Mouse (Mus musculus): ENCODE data around the gene Fbxo44. TPM values are rescaled to one million over a fixed set of nuclear protein-coding genes. Genes with fewer than 3 reads are reported as not detected.
A peak's percentile ranks its signal among the peaks of the same experiment; 100 is the strongest.
"Not testable (repeated sequence)": the region's sequence is repeated elsewhere in the genome, so short reads cannot be mapped to it uniquely, and the experiment has no call there.

Gene Fbxo44
- total RNA-seq (2015; ENCODE audit: low replicate concordance) (not detected in 2 replicates), total RNA-seq (2017; ENCODE audit: low replicate concordance) (0.43 TPM in 1 of 2 replicates, not detected in the other)

DNA sequence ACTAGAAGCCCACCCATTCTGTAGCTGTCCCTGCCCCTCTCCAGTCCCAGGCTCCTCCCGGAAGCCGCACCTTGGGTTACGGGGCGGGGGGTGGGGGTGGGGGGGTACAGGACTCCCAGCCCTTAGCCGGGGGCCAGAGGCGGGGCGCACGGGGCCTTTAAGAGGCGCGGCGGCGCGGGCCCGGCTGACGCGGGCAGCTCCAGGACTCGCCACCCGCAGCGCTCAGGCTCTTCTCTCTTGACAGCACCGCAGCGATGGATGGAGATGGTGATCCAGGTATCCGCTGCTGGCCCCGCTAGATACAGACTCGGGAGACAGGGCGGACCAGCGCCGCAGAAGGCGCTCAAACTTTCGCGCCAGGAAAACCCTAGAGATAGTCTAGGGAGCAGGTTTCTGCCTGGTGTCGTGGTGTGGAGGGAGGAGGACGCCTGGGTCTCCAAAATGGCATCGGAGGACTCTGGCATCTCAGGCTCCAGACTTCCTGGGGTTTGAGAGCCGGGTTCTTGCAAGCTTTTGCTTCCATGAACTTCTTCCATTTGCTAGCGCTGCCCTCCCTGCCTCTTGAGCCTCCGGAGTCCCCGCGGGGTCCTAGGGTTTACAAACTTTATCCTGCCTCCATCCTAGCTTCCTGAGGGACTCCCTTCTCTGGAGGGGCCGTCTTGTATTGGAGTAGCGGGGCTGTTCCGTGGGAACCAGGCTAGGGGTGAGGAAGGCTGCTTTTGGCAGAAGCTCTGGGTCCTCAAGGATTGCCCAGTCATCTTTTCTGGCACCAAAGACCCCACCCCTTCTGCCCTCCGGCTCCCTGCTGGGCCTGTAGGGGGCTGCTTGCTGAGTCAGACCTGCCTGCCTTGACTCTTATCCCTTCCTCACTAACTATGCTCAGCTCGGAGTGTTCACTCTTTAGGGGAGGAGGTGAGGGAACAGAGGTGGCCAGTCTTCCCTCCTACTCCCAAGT, at the start of gene Fbxo44, which contains the start of gene Fbxo2:
Gene Fbxo44 (minus strand): TSS at position 47 of the 955 bp plus-strand sequence.
Gene Fbxo2 (plus strand): TSS at position 186 of the 955 bp plus-strand sequence.
- no peak for ATAC-seq (replicated peaks; ENCODE audit: low FRiP score, poor library complexity, severe bottlenecking)

DNA sequence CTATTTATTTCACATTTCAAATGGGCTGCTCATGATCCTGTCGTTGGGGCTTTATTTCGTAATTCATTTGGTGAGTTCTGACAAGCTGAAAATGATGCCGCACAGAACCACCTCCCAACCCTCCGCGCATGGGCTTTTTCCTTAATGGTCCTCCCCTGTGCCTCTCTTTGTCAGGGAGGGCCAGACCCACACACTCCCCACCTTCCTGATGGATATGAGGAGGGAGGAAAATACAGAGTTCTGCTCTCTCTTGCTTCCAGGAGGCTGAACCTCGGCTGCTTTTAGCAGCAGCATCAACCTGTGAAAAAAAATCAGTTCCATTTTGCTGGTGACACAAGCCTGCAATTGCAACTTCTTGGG, 44.6 kb upstream of the Fbxo44 start:
- no peak for ATAC-seq (replicated peaks; ENCODE audit: low FRiP score, poor library complexity, severe bottlenecking)

DNA sequence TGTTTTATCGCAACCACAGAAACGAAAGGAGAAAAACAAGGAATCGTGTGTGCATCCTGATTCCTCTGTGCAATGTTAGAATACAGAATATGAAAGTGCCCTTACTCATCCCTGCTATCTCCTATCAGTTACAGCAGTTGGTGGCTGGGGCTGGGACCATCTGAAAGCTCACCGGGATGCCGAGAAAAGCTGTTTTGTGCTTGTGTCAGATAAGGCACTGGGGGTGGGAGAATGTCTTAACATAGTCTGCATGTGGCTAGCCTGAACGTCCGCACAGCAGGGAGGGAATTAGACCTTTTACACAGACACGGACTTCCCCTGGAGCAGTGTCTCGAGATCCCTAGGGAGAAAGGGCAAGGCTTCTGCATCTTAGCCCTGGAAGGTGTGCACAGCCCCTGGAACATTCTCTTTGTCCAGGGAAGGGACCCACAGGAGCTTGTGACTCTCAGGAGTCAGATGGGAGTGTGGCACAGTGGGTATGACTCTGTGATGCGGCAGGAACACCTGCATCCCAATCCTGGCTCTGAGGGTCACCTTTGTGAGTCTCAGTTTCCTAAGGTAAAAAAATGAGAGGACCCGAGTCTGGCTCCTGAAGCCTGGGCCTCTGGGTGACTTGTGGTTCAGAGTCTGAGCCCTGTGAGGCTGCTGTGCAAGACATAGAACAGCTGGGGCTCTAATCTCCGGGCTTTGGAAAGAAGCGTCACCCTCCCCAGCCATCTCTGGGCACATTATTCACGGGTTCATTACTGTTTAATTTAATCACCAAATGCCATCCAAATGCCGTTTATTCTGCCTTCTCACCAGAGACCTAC, 44.0 kb upstream of the Fbxo44 start:
- ATAC-seq (replicated peaks; ENCODE audit: low FRiP score, poor library complexity, severe bottlenecking): peak; percentile 94

DNA sequence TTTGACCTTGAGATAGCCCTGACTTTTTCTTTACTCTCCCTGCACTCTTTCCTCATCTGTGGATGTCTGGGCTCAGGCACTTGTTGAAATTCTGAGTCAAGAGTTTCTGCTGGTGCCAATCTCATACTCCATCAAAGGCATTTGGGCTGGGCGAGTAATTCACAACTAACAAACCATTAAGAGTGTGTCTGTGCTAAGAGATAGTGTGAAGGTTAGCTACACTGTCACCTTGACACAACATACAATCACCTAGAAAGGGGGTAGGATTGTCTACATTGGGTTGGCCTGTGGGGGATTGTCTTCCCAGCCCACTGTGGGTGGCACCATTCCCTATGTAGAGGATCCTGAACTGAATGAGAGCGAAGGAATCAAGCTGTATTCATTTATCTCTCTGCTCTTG, 43.3 kb upstream of the Fbxo44 start:
- ATAC-seq (replicated peaks; ENCODE audit: low FRiP score, poor library complexity, severe bottlenecking): peak; percentile 54

DNA sequence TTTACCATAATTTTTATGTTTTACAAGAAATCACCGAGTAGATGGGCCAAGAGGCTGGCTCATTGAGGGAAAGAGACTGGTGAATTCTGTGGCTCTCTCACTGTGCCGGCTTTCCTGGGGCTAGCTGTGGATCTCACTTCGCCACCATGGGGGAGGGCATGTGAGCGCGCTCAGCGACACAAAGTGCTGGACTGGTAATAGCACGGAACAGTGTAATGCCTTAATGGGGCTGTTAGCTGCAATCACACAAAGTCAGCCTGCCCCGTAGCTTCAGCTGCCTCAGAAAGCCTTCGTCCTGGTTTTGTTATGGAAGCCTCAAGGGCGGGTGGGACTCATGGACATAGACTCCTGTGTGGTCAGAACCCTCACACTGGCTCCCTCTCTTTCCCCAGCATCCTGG, 38.4 kb upstream of the Fbxo44 start:
- ATAC-seq (replicated peaks; ENCODE audit: low FRiP score, poor library complexity, severe bottlenecking): no peak

DNA sequence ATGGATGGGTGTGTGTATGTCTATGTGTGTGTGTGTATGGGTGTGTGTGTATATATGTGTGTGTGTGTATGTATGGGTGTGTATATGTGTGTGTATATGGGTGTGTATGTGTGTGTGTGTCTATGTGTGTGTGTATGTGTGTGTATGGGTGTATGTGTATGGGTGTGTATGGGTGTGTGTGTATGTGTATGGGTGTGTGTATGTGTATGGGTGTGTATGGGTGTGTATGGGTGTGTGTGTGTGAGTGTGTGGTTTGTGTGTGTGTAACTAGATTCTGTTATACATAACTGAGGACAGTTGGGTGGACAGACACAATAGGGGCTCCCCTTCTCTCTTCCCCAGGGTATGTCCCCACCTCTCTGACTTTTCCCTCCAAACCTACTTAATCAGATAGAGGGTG, 34.1 kb upstream of the Fbxo44 start:
- peak; percentile 39; the same call in 1 of the 2 replicates for ATAC-seq (replicated peaks; ENCODE audit: low FRiP score, poor library complexity, severe bottlenecking)

DNA sequence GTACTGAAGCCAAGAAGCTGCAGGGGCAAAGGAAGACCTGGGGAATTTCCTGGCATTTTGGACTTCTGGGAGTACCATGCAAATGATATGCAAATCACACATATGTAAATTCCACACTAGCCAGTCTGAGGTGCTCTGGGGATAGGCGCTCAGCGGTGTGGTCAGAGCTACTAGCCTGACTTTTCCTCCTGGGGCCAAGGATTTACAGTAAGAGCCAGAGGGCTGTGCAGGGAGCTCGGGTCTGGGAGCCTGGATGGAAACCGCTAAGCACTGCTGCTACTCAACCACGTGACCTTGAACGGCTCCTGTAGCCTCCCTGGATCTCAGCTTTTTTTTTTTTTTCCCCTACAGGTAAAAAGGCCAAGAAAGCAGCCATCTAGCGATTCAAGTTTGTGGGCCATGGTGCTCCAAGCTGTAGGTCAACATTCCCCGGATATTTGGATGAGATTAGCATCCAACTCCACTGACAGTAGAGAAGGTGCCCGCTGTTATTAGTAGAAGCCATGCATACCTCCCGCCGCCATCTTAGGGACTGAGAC, 32.5 kb upstream of the Fbxo44 start:
- ATAC-seq (replicated peaks; ENCODE audit: low FRiP score, poor library complexity, severe bottlenecking): no peak

DNA sequence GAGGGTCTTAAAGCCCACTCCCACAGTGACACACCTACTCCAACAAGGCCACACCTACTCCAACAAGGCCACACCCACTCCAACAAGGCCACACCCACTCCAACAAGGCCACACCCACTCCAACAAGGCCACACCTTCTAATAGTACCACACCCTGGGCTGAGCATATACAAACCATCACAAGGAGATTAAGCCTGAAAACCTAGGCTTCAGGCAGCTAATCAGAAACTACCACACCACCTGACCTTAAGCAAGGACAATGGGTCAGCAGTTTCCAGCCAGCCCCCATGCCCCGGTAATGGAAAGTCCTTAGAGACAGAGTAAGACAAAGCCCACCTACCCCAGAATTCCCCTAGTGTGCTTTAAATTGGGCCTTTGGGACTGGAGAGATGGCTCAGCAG, 28.5 kb upstream of the Fbxo44 start:
- not testable (repeated sequence) for ATAC-seq (replicated peaks; ENCODE audit: low FRiP score, poor library complexity, severe bottlenecking)

DNA sequence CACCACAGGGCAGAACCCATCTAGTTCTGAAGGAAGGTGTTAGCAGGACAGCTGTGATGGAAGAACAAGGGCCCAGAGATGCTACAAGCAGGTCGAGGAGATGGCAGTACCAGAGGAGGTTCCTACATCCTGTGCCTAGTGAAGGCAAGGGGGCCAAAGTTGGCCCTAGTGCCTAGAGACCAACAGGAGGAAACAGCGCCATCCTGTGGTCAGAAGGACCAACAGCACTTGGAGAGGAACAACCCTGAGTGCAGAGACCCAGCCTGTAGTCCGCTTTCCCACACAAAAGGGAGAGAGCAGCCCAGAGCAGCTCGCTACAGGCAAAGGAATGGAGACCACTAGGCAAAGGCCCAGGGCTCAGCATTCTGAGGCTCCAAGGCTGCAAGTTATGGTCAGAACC, 25.5 kb upstream of the Fbxo44 start:
- no peak for ATAC-seq (replicated peaks; ENCODE audit: low FRiP score, poor library complexity, severe bottlenecking)

DNA sequence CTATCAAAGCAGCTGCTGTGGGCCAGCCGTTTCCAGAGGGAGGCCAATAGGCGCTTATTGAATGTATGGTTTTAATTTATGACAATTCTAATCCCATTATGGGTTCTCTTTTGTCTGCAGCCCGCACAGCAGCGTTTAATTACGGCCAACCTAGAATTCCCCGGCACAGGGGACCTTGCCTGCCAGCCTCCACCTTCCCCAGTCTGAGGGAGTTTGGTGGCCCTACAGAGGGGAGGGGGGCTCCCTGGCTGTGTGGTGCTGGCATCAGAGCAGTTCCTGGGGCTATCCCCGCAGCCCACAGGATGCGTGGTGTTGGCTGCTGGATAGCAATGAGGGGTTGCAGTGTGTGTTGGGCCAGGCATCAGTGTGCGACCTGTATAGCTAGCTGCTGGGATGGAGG, 24.3 kb upstream of the Fbxo44 start:
- no peak; the same call in 1 of the 2 replicates for ATAC-seq (replicated peaks; ENCODE audit: low FRiP score, poor library complexity, severe bottlenecking)

DNA sequence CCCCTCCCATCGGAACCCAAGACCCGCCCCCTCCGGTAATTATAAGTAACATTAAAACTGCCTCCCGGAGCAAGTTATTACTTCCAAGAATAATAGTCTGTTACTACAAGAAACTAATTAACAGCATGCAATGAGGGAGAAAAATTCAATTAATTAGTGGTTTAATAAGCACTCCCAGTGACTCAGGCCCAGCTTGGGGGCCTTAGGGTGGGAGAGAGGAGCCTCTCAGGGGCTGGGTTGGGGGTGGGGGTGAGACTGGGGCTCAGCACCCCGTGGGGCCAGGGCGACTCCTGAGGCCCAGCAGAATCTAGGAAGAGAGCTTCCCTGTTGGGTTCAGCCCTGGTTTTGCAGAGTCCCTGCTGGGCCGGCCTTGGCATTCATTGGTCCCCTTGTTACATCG, 22.1 kb upstream of the Fbxo44 start:
- ATAC-seq (replicated peaks; ENCODE audit: low FRiP score, poor library complexity, severe bottlenecking): no peak

DNA sequence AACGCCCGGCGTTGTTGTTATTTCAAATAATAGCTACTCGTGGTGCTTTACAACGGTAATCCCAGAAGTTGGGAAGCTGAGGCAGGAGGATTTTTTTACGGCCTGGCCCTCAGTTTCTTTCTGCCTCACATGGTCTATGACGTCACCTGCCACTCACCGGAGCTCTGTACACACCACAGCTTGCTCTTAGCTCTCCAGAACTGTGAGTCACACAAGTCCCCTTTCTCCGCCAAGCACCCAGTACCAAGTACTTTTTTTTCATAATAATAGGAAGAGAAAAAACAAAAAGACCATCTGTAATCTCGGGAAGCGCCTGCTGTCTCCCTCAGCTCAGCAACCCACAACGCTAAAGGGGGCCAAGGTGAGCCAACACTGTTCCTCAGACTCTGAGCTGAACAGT, 21.2 kb upstream of the Fbxo44 start:
- no peak for ATAC-seq (replicated peaks; ENCODE audit: low FRiP score, poor library complexity, severe bottlenecking)

DNA sequence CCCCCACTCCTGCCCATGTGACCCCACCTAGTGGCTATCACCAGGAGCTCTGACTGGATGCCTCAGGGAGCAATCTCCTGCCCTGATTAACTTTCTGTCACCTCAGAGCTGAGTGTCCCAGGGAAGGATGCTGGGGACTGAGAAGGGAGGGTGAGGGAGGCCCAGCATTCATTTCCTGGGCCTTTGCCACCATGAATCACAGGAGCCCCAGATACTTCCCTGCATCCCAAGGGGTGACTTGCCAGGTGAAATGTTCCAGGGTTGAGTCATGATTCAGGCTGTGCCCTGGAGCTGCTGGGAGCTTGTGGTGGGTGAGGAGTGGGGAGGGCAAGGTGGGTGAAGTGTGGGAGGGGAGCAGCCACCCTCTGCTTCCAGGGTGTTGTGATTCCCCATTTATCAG, 17.4 kb upstream of the Fbxo44 start:
- ATAC-seq (replicated peaks; ENCODE audit: low FRiP score, poor library complexity, severe bottlenecking): no peak

DNA sequence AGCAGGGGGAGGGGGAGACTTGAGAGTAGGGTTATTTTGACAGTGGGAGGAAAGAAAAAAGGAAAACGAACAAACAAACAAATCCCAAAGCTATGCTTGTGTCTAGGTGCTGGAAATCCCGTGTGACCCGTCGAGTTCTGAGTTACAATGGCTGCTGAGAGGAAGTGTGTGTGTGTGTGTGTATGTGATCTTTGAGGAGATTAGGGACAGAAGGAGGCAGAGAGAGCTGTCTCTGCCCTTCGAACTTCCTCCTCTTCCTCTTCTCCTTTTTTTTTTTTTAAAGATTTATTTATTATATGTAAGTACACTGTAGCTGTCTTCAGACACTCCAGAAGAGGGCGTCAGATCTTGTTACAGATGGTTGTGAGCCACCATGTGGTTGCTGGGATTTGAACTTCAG, 16.3 kb upstream of the Fbxo44 start:
- not testable (repeated sequence) for ATAC-seq (replicated peaks; ENCODE audit: low FRiP score, poor library complexity, severe bottlenecking)

DNA sequence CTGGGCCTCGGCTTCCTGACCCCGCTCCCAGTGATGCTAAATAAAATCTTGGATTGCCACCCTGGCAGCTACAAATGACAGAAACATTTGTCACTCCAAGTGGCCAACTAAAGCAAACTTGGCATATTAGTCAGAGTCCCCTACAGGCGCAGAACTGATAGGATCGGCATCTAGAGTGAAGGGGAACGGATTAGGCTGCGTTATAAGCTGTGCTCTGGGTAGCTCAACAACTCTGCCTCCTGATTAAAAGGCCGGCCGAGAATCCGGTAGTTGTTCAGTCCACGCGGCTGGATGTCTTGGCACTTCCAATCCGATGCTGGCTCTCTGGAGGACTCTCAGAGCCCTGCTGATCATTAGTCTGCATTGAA, 14.2 kb upstream of the Fbxo44 start:
- ATAC-seq (replicated peaks; ENCODE audit: low FRiP score, poor library complexity, severe bottlenecking): no peak

DNA sequence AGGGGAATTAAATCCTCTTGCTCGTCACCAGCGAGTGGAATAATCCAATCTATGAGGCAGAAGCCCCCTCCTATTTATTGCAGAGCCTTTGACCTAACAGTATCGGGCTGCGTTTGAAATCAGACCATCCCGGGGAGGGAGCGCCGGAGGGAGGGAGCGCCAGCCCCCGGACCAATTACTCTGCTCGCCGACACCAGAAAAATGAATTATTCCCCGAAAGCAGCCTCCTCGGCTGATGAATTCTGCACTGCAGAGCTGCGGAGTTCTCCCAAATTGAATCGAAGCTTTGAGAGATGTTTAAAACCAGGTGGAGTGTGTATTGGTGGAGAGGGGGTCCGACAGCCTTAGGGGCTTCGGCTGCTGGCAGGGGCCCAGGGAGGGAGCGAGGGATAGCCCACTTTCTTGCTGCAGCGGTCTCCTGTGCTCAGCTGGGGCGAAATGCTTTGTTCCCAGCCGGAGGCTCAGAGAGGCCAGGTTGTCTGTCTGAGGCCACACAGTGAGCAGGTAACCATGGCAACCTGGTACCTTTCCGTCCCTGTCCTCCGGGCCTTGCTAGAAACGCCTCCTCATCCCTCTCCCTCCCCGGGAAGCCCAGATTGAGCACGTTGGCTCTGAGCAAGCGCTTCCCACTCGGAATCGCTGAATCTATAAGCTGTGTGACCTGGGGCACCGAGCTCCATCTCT, 13.7 kb upstream of the Fbxo44 start:
- no peak for ATAC-seq (replicated peaks; ENCODE audit: low FRiP score, poor library complexity, severe bottlenecking)

DNA sequence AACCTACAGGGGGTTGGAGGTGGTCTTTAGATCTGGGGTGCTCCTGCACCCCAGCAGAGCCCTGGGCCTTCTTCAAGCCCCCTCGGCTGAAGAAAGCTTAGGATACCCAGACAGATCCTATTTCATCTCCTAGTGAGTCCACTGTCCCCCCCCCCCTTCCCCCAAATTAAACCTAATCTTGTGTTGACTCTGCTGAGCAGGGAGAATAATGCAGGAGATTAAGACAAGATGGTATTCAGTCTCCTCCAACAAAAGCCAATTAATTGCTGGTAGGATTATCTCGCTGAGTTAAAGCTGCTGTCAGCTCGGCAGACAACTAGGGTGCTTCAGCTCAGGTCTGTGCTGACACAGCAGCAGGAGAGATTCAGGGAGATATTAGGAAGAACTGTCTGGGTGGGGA, 11.0 kb upstream of the Fbxo44 start:
- no peak for ATAC-seq (replicated peaks; ENCODE audit: low FRiP score, poor library complexity, severe bottlenecking)

DNA sequence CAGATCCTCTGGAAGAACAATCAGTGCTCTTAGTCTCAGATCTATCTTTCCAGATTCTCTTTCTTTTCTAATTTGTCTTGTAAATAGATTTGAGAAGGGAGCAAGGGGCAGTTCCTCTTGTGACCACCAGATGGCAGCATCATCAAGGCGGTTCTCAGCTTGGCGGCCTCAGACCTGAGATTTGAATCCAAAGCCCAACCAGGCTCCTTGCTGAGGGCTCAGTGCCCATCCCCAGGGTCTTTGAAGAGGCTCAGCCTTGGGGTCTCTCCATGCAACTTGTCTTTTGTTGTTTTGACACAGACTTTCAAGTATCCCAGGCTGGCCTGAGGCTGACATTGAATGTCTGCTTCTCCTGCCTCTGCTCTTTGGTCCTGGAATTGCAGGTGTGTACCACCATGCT, 10.6 kb upstream of the Fbxo44 start:
- ATAC-seq (replicated peaks; ENCODE audit: low FRiP score, poor library complexity, severe bottlenecking): 0 out of 2 replicates have a peak, but pooled peaks have one; percentile 49

DNA sequence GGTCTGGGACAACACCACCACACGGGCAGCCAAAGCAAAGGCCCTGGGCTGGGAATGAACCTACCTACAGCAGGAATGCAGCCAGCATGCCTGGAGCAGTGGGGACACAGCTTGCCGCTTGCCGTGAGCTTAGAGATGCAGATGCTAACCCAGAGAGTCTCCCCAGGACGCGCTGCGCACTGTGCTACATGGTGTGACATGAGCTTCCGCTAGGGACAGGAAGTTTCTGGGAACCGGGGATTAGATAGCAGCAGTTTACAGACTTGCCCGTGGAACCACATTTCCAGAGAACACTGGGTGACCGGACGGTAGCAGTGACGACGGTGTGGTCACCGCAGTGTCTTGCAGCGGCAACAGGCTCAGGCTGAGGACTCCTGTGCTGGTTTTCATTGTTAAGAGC, 9.3 kb upstream of the Fbxo44 start:
- ATAC-seq (replicated peaks; ENCODE audit: low FRiP score, poor library complexity, severe bottlenecking): no peak

DNA sequence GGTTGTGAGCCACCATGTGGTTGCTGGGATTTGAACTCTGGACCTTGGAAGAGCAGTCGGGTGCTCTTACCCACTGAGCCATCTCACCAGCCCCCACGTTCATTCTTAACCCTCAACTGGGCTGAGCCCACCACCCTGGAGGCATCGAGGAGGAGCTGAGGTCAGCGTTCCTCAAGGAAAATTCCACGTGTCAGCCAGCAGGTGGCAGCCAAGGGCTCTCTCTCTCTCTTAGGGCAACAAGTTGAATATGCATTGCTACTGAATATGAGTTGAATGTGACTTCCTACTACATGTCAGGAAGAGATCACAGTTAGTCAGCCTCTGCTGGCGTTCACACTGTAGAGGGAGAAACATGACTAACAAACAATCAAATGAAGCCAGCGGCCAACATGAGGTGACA, 8.0 kb upstream of the Fbxo44 start:
- peak; percentile 57; the same call in 1 of the 2 replicates for ATAC-seq (replicated peaks; ENCODE audit: low FRiP score, poor library complexity, severe bottlenecking)
